Mouse (Mus musculus): ENCODE data around the gene Lrrc23. TPM values are rescaled to one million over a fixed set of nuclear protein-coding genes. Genes with fewer than 3 reads are reported as not detected.

Lrrc23 gene
- polyA plus RNA-seq, 1 experiment from 2014 or later = 1.8 TPM

DNA sequence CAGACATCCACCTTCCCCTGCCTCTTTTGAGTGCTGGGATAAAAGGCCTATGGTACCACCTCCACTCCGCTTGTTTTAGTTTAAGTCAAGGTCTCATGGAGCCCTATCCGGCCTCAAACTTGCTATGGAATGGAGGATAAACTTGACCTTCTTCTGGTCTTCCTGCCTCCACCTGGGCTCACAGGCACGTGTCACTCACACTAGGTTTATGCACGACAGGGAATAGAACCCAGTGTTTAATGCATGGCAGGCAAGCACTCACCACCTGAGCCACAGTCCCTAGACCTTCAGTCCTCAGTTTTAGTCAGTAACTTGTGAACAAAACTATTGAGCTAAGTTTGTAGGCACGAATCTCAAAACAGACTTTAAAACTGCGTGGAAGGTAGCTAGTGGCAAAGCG is 48.5 kb downstream of the Lrrc23 start:
- Histone ChIP-seq H3K27me3 (ENCODE audit: control insufficient read depth, insufficient read depth, low read length) (no peaks in the 10 kb centered on the region), H3K9me3 (ENCODE audit: control insufficient read depth, low read length) (no peaks in the 10 kb centered on the region), H3K4me2 (no peak overlapping the region), H3K4me3 (ENCODE audit: low read depth, low read length) (no peak overlapping the region), H3K4me1 (ENCODE audit: control insufficient read depth, insufficient read depth, low read length) (no peaks in the 10 kb centered on the region), H3K9ac (ENCODE audit: low read length) (no peak overlapping the region), H3K36me3 (ENCODE audit: control insufficient read depth, insufficient read depth, low read length) (no peaks in the 10 kb centered on the region), H3K27ac (ENCODE audit: low read depth, low read length) (no peak overlapping the region)
- ATAC-seq (ENCODE audit: low FRiP score) (no peak), DNase-seq (ENCODE audit: low spot score, missing footprints) (no peak)
- 86% methylated on average over 7 of the region's 7 CpGs for WGBS

DNA sequence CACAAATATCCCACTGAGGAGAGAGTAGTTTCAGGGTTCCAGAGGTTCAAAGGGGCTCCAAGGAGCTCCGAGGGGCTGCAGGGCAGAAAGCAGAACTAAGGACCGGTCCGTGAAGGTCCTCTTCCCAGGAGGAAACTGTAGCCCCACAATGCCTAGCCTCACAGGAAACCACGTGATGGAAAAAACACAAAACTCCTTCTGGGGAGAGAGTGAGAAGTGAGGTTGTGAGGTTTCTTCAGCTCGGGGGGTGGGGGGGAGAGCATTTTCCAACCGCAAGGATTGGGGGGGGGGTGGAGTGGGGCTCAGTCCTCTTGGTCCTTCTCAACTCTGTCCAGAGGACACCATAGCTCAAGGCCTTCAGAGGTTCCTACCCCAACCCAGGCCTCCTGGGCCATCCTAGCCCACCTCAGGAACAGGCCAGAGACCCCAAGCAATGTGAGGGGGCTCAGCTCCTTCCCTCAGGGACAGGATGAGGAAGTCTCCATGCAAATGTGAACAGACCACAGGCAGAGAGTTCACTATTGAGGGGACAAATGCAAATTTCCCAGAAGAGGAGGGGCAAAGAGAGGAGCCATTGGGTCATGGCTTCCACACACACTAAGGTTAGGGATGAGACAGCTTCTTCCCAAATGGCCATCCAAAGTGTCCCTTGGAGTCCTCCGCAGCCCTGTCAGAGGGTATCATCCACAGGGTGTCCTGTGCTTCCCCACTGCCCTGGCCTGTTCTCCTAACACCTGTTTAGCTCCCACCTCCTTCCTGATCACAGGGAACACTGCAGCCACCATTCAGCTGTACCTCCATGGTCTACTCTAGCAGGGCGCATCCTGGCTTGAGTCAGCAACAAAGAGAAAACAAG is 49.4 kb downstream of the Lrrc23 start:
- no peaks in the 10 kb centered on the region for H3K4me1 ChIP-seq (ENCODE audit: control insufficient read depth, insufficient read depth, low read length)
- no peak for ATAC-seq (ENCODE audit: low FRiP score)

GRCm38 (mm10) chr6:124728621-124729020 is 50.9 kb downstream of the Lrrc23 start:
- Histone ChIP-seq H3K4me2 (no peak overlapping the region), H3K36me3 (ENCODE audit: control insufficient read depth, insufficient read depth, low read length) (no peaks in the 10 kb centered on the region), H3K9me3 (ENCODE audit: control insufficient read depth, low read length) (no peaks in the 10 kb centered on the region), H3K4me3 (ENCODE audit: low read depth, low read length) (no peak overlapping the region), H3K27me3 (ENCODE audit: control insufficient read depth, insufficient read depth, low read length) (no peaks in the 10 kb centered on the region), H3K4me1 (ENCODE audit: control insufficient read depth, insufficient read depth, low read length) (no peaks in the 10 kb centered on the region), H3K27ac (ENCODE audit: low read depth, low read length) (no peak overlapping the region), H3K9ac (ENCODE audit: low read length) (no peak overlapping the region)
- 82% methylated on average over 10 of the region's 10 CpGs for WGBS
- ATAC-seq (ENCODE audit: low FRiP score) = no peak
- DNase-seq (ENCODE audit: low spot score, missing footprints) = no peak

More for the DNA sequence above, 49.4 kb downstream of the Lrrc23 start:
- Histone ChIP-seq H3K36me3 (ENCODE audit: control insufficient read depth, insufficient read depth, low read length) (no peaks in the 10 kb centered on the region), H3K27ac (ENCODE audit: low read depth, low read length) (no peak overlapping the region), H3K4me2 (no peak overlapping the region), H3K4me3 (ENCODE audit: low read depth, low read length) (no peak overlapping the region), H3K9ac (ENCODE audit: low read length) (no peak overlapping the region), H3K27me3 (ENCODE audit: control insufficient read depth, insufficient read depth, low read length) (no peaks in the 10 kb centered on the region), H3K9me3 (ENCODE audit: control insufficient read depth, low read length) (no peaks in the 10 kb centered on the region)
- no peak for DNase-seq (ENCODE audit: low spot score, missing footprints)
- WGBS = 87% methylated on average over 8 of the region's 8 CpGs

GRCm38 (mm10) chr6:124724472-124724871 is 55.1 kb downstream of the Lrrc23 start:
- Histone ChIP-seq H3K27me3 (ENCODE audit: control insufficient read depth, insufficient read depth, low read length) (no peaks in the 10 kb centered on the region), H3K4me2 (no peak overlapping the region), H3K4me1 (ENCODE audit: control insufficient read depth, insufficient read depth, low read length) (no peaks in the 10 kb centered on the region), H3K9ac (ENCODE audit: low read length) (no peak overlapping the region), H3K27ac (ENCODE audit: low read depth, low read length) (no peak overlapping the region), H3K9me3 (ENCODE audit: control insufficient read depth, low read length) (no peaks in the 10 kb centered on the region), H3K36me3 (ENCODE audit: control insufficient read depth, insufficient read depth, low read length) (no peaks in the 10 kb centered on the region), H3K4me3 (ENCODE audit: low read depth, low read length) (no peak overlapping the region)
- no peak for DNase-seq (ENCODE audit: low spot score, missing footprints)
- ATAC-seq (ENCODE audit: low FRiP score) = no peak
- 91% methylated on average over 10 of the region's 10 CpGs for WGBS

DNA sequence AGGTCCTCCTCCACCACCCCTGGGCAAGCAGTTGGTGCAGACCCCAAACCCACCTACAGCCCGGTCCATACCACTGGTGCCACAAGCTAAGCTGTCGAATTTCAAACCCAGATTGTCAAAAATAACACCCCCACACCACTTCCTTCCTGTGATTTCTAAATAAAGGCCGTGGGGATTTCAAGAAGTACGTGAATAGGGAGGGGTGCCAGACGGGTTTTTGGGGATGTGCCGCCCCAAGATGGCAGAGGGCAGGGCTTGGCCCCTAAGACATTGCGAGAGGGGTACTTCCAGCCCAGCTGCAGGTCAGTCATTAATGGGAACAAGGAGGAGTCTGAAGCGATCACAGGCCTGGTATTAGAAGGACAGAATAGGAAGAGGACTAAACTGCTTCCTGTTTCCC is 56.0 kb downstream of the Lrrc23 start:
- Histone ChIP-seq H3K4me3 (ENCODE audit: low read depth, low read length) (no peak overlapping the region), H3K9me3 (ENCODE audit: control insufficient read depth, low read length) (no peaks in the 10 kb centered on the region), H3K36me3 (ENCODE audit: control insufficient read depth, insufficient read depth, low read length) (no peaks in the 10 kb centered on the region), H3K27me3 (ENCODE audit: control insufficient read depth, insufficient read depth, low read length) (no peaks in the 10 kb centered on the region), H3K4me1 (ENCODE audit: control insufficient read depth, insufficient read depth, low read length) (no peaks in the 10 kb centered on the region), H3K9ac (ENCODE audit: low read length) (no peak overlapping the region), H3K4me2 (no peak overlapping the region), H3K27ac (ENCODE audit: low read depth, low read length) (no peak overlapping the region)
- DNase-seq (ENCODE audit: low spot score, missing footprints) (no peak), ATAC-seq (ENCODE audit: low FRiP score) (no peak)
- 83% methylated on average over 8 of the region's 8 CpGs for WGBS

- Histone ChIP-seq H3K4me3 (ENCODE audit: low read depth, low read length) (no peak overlapping the region), H3K36me3 (ENCODE audit: control insufficient read depth, insufficient read depth, low read length) (no peaks in the 10 kb centered on the region), H3K27me3 (ENCODE audit: control insufficient read depth, insufficient read depth, low read length) (no peaks in the 10 kb centered on the region), H3K4me1 (ENCODE audit: control insufficient read depth, insufficient read depth, low read length) (no peaks in the 10 kb centered on the region), H3K27ac (ENCODE audit: low read depth, low read length) (no peak overlapping the region), H3K9ac (ENCODE audit: low read length) (no peak overlapping the region), H3K4me2 (no peak overlapping the region), H3K9me3 (ENCODE audit: control insufficient read depth, low read length) (no peaks in the 10 kb centered on the region)
- peak; percentile 76 for DNase-seq (ENCODE audit: low spot score, missing footprints)
- WGBS = 88% methylated on average over 6 of the region's 6 CpGs
- no peak for ATAC-seq (ENCODE audit: low FRiP score)
Measured at GRCm38 (mm10) chr6:124722876-124723473, 56.6 kb downstream of the Lrrc23 start.

- no peaks in the 10 kb centered on the region for H3K9me3 ChIP-seq (ENCODE audit: control insufficient read depth, low read length)
- no peak overlapping the region for H3K27ac ChIP-seq (ENCODE audit: low read depth, low read length)
- no peak overlapping the region for H3K4me2 ChIP-seq
- H3K27me3 ChIP-seq (ENCODE audit: control insufficient read depth, insufficient read depth, low read length) = no peaks in the 10 kb centered on the region
- WGBS = 74% methylated on average over 11 of the region's 11 CpGs
- peaks cover 4% of the 10 kb centered on the region; the same call in 1 of the 2 replicates for H3K36me3 ChIP-seq (ENCODE audit: control insufficient read depth, insufficient read depth, low read length)
- no peak overlapping the region for H3K4me3 ChIP-seq (ENCODE audit: low read depth, low read length)
- ATAC-seq (ENCODE audit: low FRiP score) (no peak), DNase-seq (ENCODE audit: low spot score, missing footprints) (peak; percentile 51)
- H3K9ac ChIP-seq (ENCODE audit: low read length) = no peak overlapping the region
- H3K4me1 ChIP-seq (ENCODE audit: control insufficient read depth, insufficient read depth, low read length) = no peaks in the 10 kb centered on the region
Measured at GRCm38 (mm10) chr6:124720904-124721303, 58.6 kb downstream of the Lrrc23 start.

Other genes with a start within 250 kb of the Lrrc23 start
- 0.25 and 0.44 TPM in 2 replicates for gene C1s1, start 237.4 kb downstream of the Lrrc23 start, polyA plus RNA-seq (2014; fragmentation: Nextera tagmentation; extraction: Ambion mirVana)
- not detected in 2 replicates for gene C1rb, start 209.4 kb downstream of the Lrrc23 start, polyA plus RNA-seq (2014; fragmentation: Nextera tagmentation; extraction: Ambion mirVana)
- not detected in 2 replicates for gene C1s2, start 143.6 kb downstream of the Lrrc23 start, polyA plus RNA-seq (2014; fragmentation: Nextera tagmentation; extraction: Ambion mirVana)
- gene Lpcat3, start 116.7 kb downstream of the Lrrc23 start, polyA plus RNA-seq (2014; fragmentation: Nextera tagmentation; extraction: Ambion mirVana) = 30.9 and 32.3 TPM in 2 replicates
- 215 and 219 TPM in 2 replicates for gene Emg1, start 67.5 kb downstream of the Lrrc23 start, polyA plus RNA-seq (2014; fragmentation: Nextera tagmentation; extraction: Ambion mirVana)
- 343 and 353 TPM in 2 replicates for gene Phb2, start 67.4 kb downstream of the Lrrc23 start, polyA plus RNA-seq (2014; fragmentation: Nextera tagmentation; extraction: Ambion mirVana)
- 5.1 and 6.3 TPM in 2 replicates for gene Ptpn6, start 41.0 kb downstream of the Lrrc23 start, polyA plus RNA-seq (2014; fragmentation: Nextera tagmentation; extraction: Ambion mirVana)
- gene Grcc10, start 38.4 kb downstream of the Lrrc23 start, polyA plus RNA-seq (2014; fragmentation: Nextera tagmentation; extraction: Ambion mirVana) = 532 and 550 TPM in 2 replicates
- not detected in 2 replicates for gene Gm45234, start 23.7 kb downstream of the Lrrc23 start, polyA plus RNA-seq (2014; fragmentation: Nextera tagmentation; extraction: Ambion mirVana)
- 8.2 and 8.4 TPM in 2 replicates for gene Atn1, start 23.2 kb downstream of the Lrrc23 start, polyA plus RNA-seq (2014; fragmentation: Nextera tagmentation; extraction: Ambion mirVana)
- gene Eno2, start 10.1 kb downstream of the Lrrc23 start, polyA plus RNA-seq (2014; fragmentation: Nextera tagmentation; extraction: Ambion mirVana) = 4.5 and 6.6 TPM in 2 replicates
- gene Spsb2, start 28.9 kb upstream of the Lrrc23 start, polyA plus RNA-seq (2014; fragmentation: Nextera tagmentation; extraction: Ambion mirVana) = 3.7 and 4.8 TPM in 2 replicates
- 619 and 639 TPM in 2 replicates for gene Tpi1, start 34.6 kb upstream of the Lrrc23 start, polyA plus RNA-seq (2014; fragmentation: Nextera tagmentation; extraction: Ambion mirVana)
- gene Usp5, start 49.8 kb upstream of the Lrrc23 start, polyA plus RNA-seq (2014; fragmentation: Nextera tagmentation; extraction: Ambion mirVana) = 139 and 143 TPM in 2 replicates
- 225 and 244 TPM in 2 replicates for gene Cdca3, start 49.8 kb upstream of the Lrrc23 start, polyA plus RNA-seq (2014; fragmentation: Nextera tagmentation; extraction: Ambion mirVana)
- gene Gnb3, start 60.5 kb upstream of the Lrrc23 start, polyA plus RNA-seq (2014; fragmentation: Nextera tagmentation; extraction: Ambion mirVana) = 3.8 TPM in 2 replicates
- 7.8 and 7.9 TPM in 2 replicates for gene P3h3, start 78.0 kb upstream of the Lrrc23 start, polyA plus RNA-seq (2014; fragmentation: Nextera tagmentation; extraction: Ambion mirVana)
- gene Gpr162, start 84.3 kb upstream of the Lrrc23 start, polyA plus RNA-seq (2014; fragmentation: Nextera tagmentation; extraction: Ambion mirVana) = 1.6 and 2.1 TPM in 2 replicates
- gene Cd4, start 108.5 kb upstream of the Lrrc23 start, polyA plus RNA-seq (2014; fragmentation: Nextera tagmentation; extraction: Ambion mirVana) = not detected in 2 replicates
- gene Lag3, start 132.0 kb upstream of the Lrrc23 start, polyA plus RNA-seq (2014; fragmentation: Nextera tagmentation; extraction: Ambion mirVana) = 0.88 and 2.4 TPM in 2 replicates
- gene Ptms, start 140.4 kb upstream of the Lrrc23 start, polyA plus RNA-seq (2014; fragmentation: Nextera tagmentation; extraction: Ambion mirVana) = 258 and 288 TPM in 2 replicates
- gene Mlf2, start 151.7 kb upstream of the Lrrc23 start, polyA plus RNA-seq (2014; fragmentation: Nextera tagmentation; extraction: Ambion mirVana) = 430 and 435 TPM in 2 replicates
- gene Cops7a, start 185.8 kb upstream of the Lrrc23 start, polyA plus RNA-seq (2014; fragmentation: Nextera tagmentation; extraction: Ambion mirVana) = 105 and 112 TPM in 2 replicates
- 1.2 and 1.6 TPM in 2 replicates for gene Pianp, start 217.0 kb upstream of the Lrrc23 start, polyA plus RNA-seq (2014; fragmentation: Nextera tagmentation; extraction: Ambion mirVana)
- gene Zfp384, start 229.4 kb upstream of the Lrrc23 start, polyA plus RNA-seq (2014; fragmentation: Nextera tagmentation; extraction: Ambion mirVana) = 9.3 and 9.9 TPM in 2 replicates

Data from midbrain, embryonic 11.5 days (tissue).